ENCODE assay signal across 8 mouse cellular contexts in genomic region chr13:18057231-18057912, GRCm38 (mm10).
DNase-seq lines count a peak whose midpoint lies in the region; ATAC-seq and TF ChIP-seq lines count a peak whose summit lies in the region.

No protein-coding gene starts in this region.

- H3K9me3 ChIP-seq in E14TG2a.4 (ENCODE audit: low read length) = peaks cover 26% of the 10 kb centered on the region
- no peaks in the 10 kb centered on the region for H3K9me3 ChIP-seq in heart, embryonic 11.5 days (replicated peaks; ENCODE audit: control insufficient read depth, low read length)
- peaks cover 5% of the 10 kb centered on the region; the same call in 1 of the 2 replicates for H3K9me3 ChIP-seq in kidney, embryonic 16.5 days (ENCODE audit: low read length)
- H3K9me3 ChIP-seq in limb, embryonic 13.5 days = peaks cover 11% of the 10 kb centered on the region
- no peaks in the 10 kb centered on the region for H3K9me3 ChIP-seq in neural tube, embryonic 15.5 days (replicated peaks)

- H3K4me1 ChIP-seq in E14TG2a.4 (replicated peaks; ENCODE audit: low read depth, low read length) = no peaks in the 10 kb centered on the region
- H3K4me1 ChIP-seq in heart, embryonic 11.5 days (ENCODE audit: control insufficient read depth, insufficient read depth, low read length) = no peaks in the 10 kb centered on the region
- H3K4me1 ChIP-seq in kidney, embryonic 16.5 days (ENCODE audit: insufficient read depth, low read length) = no peaks in the 10 kb centered on the region
- H3K4me1 ChIP-seq in limb, embryonic 13.5 days = no peaks in the 10 kb centered on the region
- no peaks in the 10 kb centered on the region for H3K4me1 ChIP-seq in neural tube, embryonic 15.5 days

- no peak overlapping the region for H3K27ac ChIP-seq in heart, embryonic 11.5 days (ENCODE audit: low read depth, low read length)
- no peak overlapping the region for H3K27ac ChIP-seq in kidney, embryonic 16.5 days (ENCODE audit: low read length)
- no peak overlapping the region for H3K27ac ChIP-seq in limb, embryonic 13.5 days
- H3K27ac ChIP-seq in neural tube, embryonic 15.5 days (replicated peaks) = no peak overlapping the region

- H3K36me3 ChIP-seq in E14TG2a.4 (ENCODE audit: insufficient read depth, low read length) = no peaks in the 10 kb centered on the region
- no peaks in the 10 kb centered on the region for H3K36me3 ChIP-seq in heart, embryonic 11.5 days (ENCODE audit: control insufficient read depth, insufficient read depth, low read length)
- no peaks in the 10 kb centered on the region for H3K36me3 ChIP-seq in kidney, embryonic 16.5 days (ENCODE audit: insufficient read depth, low read length)
- no peaks in the 10 kb centered on the region for H3K36me3 ChIP-seq in limb, embryonic 13.5 days
- no peaks in the 10 kb centered on the region for H3K36me3 ChIP-seq in neural tube, embryonic 15.5 days

- TF ChIP-seq CTCF in E14TG2a.4 (conservative IDR thresholded peaks at IDR 0.05; ENCODE audit: low read length) = peak; percentile 79

- no peak overlapping the region for H3K4me2 ChIP-seq in heart, embryonic 11.5 days
- H3K4me2 ChIP-seq in kidney, embryonic 16.5 days (replicated peaks; ENCODE audit: low read depth, low read length) = no peak overlapping the region
- H3K4me2 ChIP-seq in limb, embryonic 13.5 days (replicated peaks) = no peak overlapping the region
- no peak overlapping the region for H3K4me2 ChIP-seq in neural tube, embryonic 15.5 days

- peak; percentile 76 for DNase-seq in ZHBTc4 (ENCODE audit: low read depth, low spot score)
- peak; percentile 84 for DNase-seq in embryo, embryonic 10 days (ENCODE audit: low spot score)

- H3K4me3 ChIP-seq in E14TG2a.4 (replicated peaks; ENCODE audit: low read length) = no peak overlapping the region
- no peak overlapping the region for H3K4me3 ChIP-seq in heart, embryonic 11.5 days (ENCODE audit: low read depth, low read length)
- H3K4me3 ChIP-seq in kidney, embryonic 16.5 days (ENCODE audit: low read length) = no peak overlapping the region
- no peak overlapping the region for H3K4me3 ChIP-seq in limb, embryonic 13.5 days
- no peak overlapping the region for H3K4me3 ChIP-seq in neural tube, embryonic 15.5 days (replicated peaks)

- no peaks in the 10 kb centered on the region for H3K27me3 ChIP-seq in E14TG2a.4 (ENCODE audit: insufficient read depth, low read length)
- H3K27me3 ChIP-seq in heart, embryonic 11.5 days (ENCODE audit: control insufficient read depth, insufficient read depth, low read length) = no peaks in the 10 kb centered on the region
- no peaks in the 10 kb centered on the region for H3K27me3 ChIP-seq in kidney, embryonic 16.5 days (ENCODE audit: insufficient read depth, low read length)
- H3K27me3 ChIP-seq in limb, embryonic 13.5 days = no peaks in the 10 kb centered on the region
- no peaks in the 10 kb centered on the region for H3K27me3 ChIP-seq in neural tube, embryonic 15.5 days (replicated peaks)

- no peak overlapping the region for H3K9ac ChIP-seq in heart, embryonic 11.5 days (ENCODE audit: low read depth, low read length)
- H3K9ac ChIP-seq in kidney, embryonic 16.5 days (replicated peaks; ENCODE audit: low read length) = no peak overlapping the region
- no peak overlapping the region for H3K9ac ChIP-seq in limb, embryonic 13.5 days
- H3K9ac ChIP-seq in neural tube, embryonic 15.5 days (replicated peaks) = no peak overlapping the region

- 34% methylated on average over 8 of the region's 8 CpGs for WGBS in heart, embryonic 11.5 days (ENCODE audit: insufficient replicate concordance)
- 29% methylated on average over 8 of the region's 8 CpGs for WGBS in kidney, embryonic 16.5 days
- 30% methylated on average over 8 of the region's 8 CpGs for WGBS in limb, embryonic 13.5 days
- 29% methylated on average over 8 of the region's 8 CpGs for WGBS in neural tube, embryonic 15.5 days

- ATAC-seq in heart, embryonic 11.5 days (replicated peaks; ENCODE audit: insufficient number of reproducible peaks, low FRiP score, low TSS enrichment) = 0 out of 2 replicates have a peak, but pooled peaks have one; percentile 35
- peak; percentile 83; the same call in 1 of the 2 replicates for ATAC-seq in kidney, embryonic 16.5 days (ENCODE audit: low FRiP score, low TSS enrichment)
- peak; percentile 80; the same call in 1 of the 2 replicates for ATAC-seq in limb, embryonic 13.5 days (ENCODE audit: low FRiP score, low read depth)
- ATAC-seq in neural tube, embryonic 15.5 days (ENCODE audit: low FRiP score) = peak; percentile 93
- ATAC-seq in megakaryocyte, adult 5-6 weeks (ENCODE audit: poor library complexity, severe bottlenecking) = no peak
